Mouse (Mus musculus) limb, embryonic 12.5 days (tissue): ENCODE data around the gene Usp3. TPM values are rescaled to one million over a fixed set of nuclear protein-coding genes. Genes with fewer than 3 reads are reported as not detected.

Experiments
- ATAC-seq: fragments of 200-750 bp; cut with Nextera tagmentation; 2 replicates; pipeline ENCODE4 v1.8.0; 2017; ENCODE audit warnings: low read depth, moderate TSS enrichment; ENCODE audit not compliant: insufficient number of reproducible peaks, insufficient read depth, low FRiP score, low TSS enrichment
- H3K27ac ChIP-seq: fragments of 300-500 bp; sonication (generic); 2 replicates; pipeline ENCODE4 v1.5.1; 2016; ENCODE audit warnings: mild to moderate bottlenecking, moderate library complexity
- H3K27me3 ChIP-seq: fragments of 300-500 bp; sonication (generic); 2 replicates; pipeline ENCODE4 v1.6.1; 2016; ENCODE audit warnings: mild to moderate bottlenecking, moderate library complexity
- H3K36me3 ChIP-seq: fragments of 300-500 bp; sonication (generic); 2 replicates; pipeline ENCODE4 v1.6.1; 2016; ENCODE audit warnings: mild to moderate bottlenecking, moderate library complexity
- H3K4me1 ChIP-seq: fragments of 300-500 bp; sonication (generic); replicated peaks from 2 replicates; pipeline ENCODE4 v1.6.1; 2016
- H3K4me2 ChIP-seq: fragments of 300-500 bp; sonication (generic); 2 replicates; pipeline ENCODE4 v1.6.1; 2016; ENCODE audit warnings: mild to moderate bottlenecking, moderate library complexity
- H3K4me3 ChIP-seq: fragments of 300-500 bp; sonication (generic); replicated peaks from 2 replicates; pipeline ENCODE4 v1.5.1; 2016; ENCODE audit warnings: mild to moderate bottlenecking
- H3K9ac ChIP-seq: fragments of 300-500 bp; sonication (generic); replicated peaks from 2 replicates; pipeline ENCODE4 v1.6.1; 2016; ENCODE audit warnings: mild to moderate bottlenecking, moderate library complexity
- H3K9me3 ChIP-seq: fragments of 300-500 bp; sonication (generic); 2 replicates; pipeline ENCODE4 v1.6.1; 2016; ENCODE audit warnings: mild to moderate bottlenecking, moderate library complexity
- WGBS: fragments of 180-500 bp; shearing (Covaris S2); methylation state at CpG from one replicate; pipeline ENCODE4 v1.1.7; 2016; 5-methylcytosine and 5-hydroxymethylcytosine counted together
- polyA plus RNA-seq: library from polyadenylated mRNA; unstranded; fragments of >200 nt; fragmentation: Nextera tagmentation; extraction: Ambion mirVana; gene quantifications from 2 replicates; pipeline ENCODE4 v1.2.1, GENCODE M21; 2016

The Usp3 gene
- polyA plus RNA-seq, 1 experiment from 2014 or later = 88.4 TPM

DNA sequence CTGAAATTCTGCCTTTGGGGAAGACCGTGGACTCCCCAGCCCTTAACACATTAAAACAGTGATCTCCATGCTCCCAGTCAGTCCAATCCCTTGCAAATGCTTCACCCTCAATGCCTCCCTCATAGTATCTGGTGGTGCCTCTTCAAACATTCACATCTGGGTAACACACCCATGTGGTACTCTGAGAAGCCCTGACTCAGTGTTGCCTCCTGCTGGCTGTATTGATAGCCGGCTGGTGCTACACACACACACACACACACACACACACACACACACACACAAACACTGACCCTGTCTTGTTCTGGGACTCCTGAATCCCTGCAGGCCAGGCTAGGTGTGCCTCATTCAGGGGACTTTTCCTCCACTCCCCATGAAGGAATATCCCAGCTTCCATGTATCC lies 24.9 kb upstream of the Usp3 start:
- H3K27me3 ChIP-seq = no peaks in the 10 kb centered on the region
- no peak overlapping the region for H3K4me3 ChIP-seq
- H3K9ac ChIP-seq = no peak overlapping the region
- peaks cover 20% of the 10 kb centered on the region for H3K4me1 ChIP-seq
- H3K4me2 ChIP-seq = no peak overlapping the region
- no peak for ATAC-seq
- no peaks in the 10 kb centered on the region for H3K9me3 ChIP-seq
- no peaks in the 10 kb centered on the region for H3K36me3 ChIP-seq
- H3K27ac ChIP-seq = no peak overlapping the region
- 95% methylated on average over 2 of the region's 2 CpGs for WGBS

DNA sequence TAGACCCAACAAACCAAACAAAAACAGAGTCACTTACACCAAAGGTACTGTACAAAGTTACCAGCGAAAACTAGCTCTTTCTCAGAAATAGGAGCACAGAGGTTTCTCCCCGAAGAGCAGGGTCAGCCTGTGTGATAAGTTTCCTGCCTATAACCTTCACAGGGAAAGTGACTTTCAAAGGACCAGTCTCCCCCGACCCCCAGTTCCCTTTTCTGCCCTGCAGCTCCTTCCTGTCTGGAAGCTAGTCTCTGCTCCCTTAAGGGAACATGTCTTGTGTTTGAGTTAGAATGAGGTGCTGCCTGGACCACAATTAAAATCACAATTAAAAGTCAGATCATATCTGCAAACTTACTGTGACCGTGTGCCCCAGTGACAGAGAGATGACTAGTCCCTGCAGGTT lies 23.9 kb upstream of the Usp3 start:
- WGBS = 65% methylated on average over 4 of the region's 4 CpGs
- Histone ChIP-seq H3K4me2 (no peak overlapping the region), H3K4me3 (no peak overlapping the region), H3K27ac (no peak overlapping the region), H3K4me1 (peaks cover 22% of the 10 kb centered on the region), H3K9me3 (no peaks in the 10 kb centered on the region), H3K9ac (no peak overlapping the region), H3K36me3 (no peaks in the 10 kb centered on the region), H3K27me3 (no peaks in the 10 kb centered on the region)
- no peak for ATAC-seq

DNA sequence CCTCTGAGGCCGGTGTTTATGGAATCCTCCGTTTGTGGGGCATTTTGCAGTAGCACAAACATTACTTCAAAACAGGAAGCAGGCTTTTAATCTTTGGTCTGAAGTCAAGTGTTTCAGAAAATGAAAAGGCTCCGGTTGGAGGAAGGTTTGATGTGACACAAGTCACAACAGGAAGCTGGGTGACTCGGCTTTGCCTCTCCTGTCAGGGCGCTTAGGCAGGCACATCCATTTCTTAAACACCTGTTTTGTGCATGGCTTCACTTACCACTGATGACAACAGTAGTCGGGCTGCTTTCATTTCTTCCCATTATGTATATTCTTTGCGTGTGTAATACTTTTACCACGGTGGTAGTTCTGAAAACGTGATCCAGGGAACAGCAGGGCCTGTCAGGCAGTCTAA lies 22.2 kb upstream of the Usp3 start:
- Histone ChIP-seq H3K9ac (no peak overlapping the region), H3K4me2 (no peak overlapping the region), H3K4me1 (peaks cover 14% of the 10 kb centered on the region), H3K36me3 (no peaks in the 10 kb centered on the region), H3K4me3 (no peak overlapping the region), H3K27me3 (no peaks in the 10 kb centered on the region), H3K27ac (no peak overlapping the region), H3K9me3 (no peaks in the 10 kb centered on the region)
- WGBS = 63% methylated on average over 9 of the region's 9 CpGs
- no peak for ATAC-seq

DNA sequence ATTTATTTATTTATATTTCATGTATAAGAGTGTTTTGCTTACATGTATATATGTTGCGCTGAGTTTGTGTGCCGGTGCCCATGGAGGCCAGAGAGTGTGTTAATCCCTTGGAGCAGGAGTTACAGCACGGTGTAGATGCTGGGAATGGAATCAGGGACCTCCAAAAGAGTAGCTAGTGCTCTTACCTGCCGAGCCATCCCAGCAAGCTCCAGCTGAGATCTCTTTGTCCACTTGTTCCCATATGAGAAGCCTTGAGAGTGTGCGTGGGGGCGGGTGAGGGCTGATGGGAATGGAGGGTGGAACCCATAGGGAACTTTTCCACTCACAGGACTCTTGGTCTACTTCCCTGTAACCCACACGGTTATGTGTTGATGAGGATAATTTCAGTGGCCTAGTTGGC lies 21.6 kb upstream of the Usp3 start:
- WGBS = 84% methylated on average over 7 of the region's 7 CpGs
- no peak for ATAC-seq
- Histone ChIP-seq H3K4me3 (no peak overlapping the region), H3K9me3 (no peaks in the 10 kb centered on the region), H3K4me2 (no peak overlapping the region), H3K36me3 (no peaks in the 10 kb centered on the region), H3K9ac (no peak overlapping the region), H3K27me3 (no peaks in the 10 kb centered on the region), H3K27ac (no peak overlapping the region), H3K4me1 (peaks cover 8% of the 10 kb centered on the region)

DNA sequence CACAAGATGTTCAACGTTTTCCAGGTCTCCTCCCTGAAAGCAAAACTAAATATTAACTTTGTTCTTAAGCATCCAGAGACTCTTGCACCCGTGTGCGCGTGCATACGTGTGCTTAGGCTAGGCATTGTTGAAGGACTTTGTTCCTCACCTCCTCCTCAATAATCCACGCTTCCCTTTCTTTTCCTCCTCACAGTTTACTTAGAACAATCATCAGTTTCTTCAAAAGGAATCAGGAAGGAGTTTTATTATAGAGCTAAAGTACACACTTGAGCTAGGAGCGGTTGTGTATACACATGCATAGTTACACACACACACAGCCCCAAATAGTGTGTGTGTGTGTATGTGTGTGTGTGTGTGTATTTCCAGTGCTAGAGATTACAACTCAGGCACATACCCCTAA lies 20.7 kb upstream of the Usp3 start:
- WGBS = 90% methylated on average over 7 of the region's 7 CpGs
- Histone ChIP-seq H3K4me3 (no peak overlapping the region), H3K27ac (no peak overlapping the region), H3K9ac (no peak overlapping the region), H3K36me3 (no peaks in the 10 kb centered on the region), H3K27me3 (no peaks in the 10 kb centered on the region), H3K4me1 (peaks cover 8% of the 10 kb centered on the region; the same call in 1 of the 2 replicates), H3K9me3 (no peaks in the 10 kb centered on the region), H3K4me2 (no peak overlapping the region)
- ATAC-seq = no peak

DNA sequence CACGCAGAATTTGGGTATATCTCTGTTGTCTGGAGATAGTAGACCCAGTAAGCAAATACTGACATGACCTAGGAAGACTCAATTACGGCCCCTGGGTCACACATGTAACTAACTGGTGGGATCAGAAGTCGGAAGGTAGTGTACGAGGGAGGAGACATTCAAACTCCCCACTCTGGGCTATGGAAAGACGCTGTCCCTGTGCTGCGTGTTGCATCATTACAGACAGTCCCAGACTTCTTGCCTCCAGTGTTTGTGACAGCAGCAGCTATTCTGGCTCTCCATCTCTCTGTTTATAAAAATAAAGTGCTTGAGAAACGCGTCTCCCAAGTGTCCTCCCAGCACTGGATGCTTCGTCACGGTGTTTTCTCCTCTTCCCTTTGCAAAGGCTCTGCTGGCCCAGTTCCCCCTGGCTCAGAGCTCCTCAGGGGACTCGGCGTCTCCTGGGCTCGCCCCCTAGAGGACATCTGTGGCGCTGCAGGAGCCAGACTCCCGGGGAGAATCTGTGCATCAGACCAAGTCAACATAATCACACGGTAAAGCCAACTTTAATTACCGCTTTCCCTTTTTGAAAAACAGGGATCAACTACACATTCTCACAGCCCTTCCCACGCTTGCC lies 18.6 kb upstream of the Usp3 start:
- H3K36me3 ChIP-seq = no peaks in the 10 kb centered on the region
- H3K4me1 ChIP-seq = peaks cover 13% of the 10 kb centered on the region; the same call in 1 of the 2 replicates
- peak; percentile 56; the same call in 1 of the 2 replicates for ATAC-seq
- H3K4me2 ChIP-seq = peak overlapping the region; percentile 33
- no peaks in the 10 kb centered on the region for H3K9me3 ChIP-seq
- WGBS = 20% methylated on average over 18 of the region's 18 CpGs
- H3K27me3 ChIP-seq = no peaks in the 10 kb centered on the region
- H3K4me3 ChIP-seq = no peak overlapping the region; the same call in 1 of the 2 replicates
- no peak overlapping the region for H3K27ac ChIP-seq
- H3K9ac ChIP-seq = no peak overlapping the region

DNA sequence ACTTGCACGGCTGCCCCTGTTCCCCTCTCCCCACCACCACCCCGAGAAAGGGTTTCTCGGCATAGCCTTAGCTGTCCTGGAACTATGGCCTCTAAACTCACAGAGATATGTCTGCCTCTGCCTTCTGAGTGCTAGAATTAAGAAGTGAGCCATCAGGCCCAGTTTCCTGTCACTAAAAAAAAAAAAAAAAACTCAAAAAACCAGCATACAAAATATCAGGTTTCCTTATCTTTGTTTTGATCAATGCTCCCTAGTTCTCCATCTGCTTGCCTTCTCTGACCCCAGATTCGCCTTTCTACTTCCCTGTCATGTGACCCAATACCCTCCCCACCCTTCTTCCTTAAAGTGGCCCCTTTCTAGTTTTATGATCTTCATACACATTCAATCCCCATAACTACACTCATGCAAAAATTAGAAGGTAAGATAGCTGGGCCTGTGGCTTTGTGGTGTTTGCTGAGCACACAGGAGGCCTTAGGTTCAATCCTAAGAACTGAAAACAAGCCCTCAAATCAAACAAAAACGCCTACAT lies 15.9 kb upstream of the Usp3 start:
- Histone ChIP-seq H3K36me3 (no peaks in the 10 kb centered on the region), H3K4me3 (no peak overlapping the region), H3K4me1 (peaks cover 21% of the 10 kb centered on the region), H3K9ac (no peak overlapping the region), H3K9me3 (no peaks in the 10 kb centered on the region), H3K27me3 (0 out of 2 replicates have a peak, but pooled peaks cover 4% of the 10 kb centered on the region), H3K4me2 (no peak overlapping the region), H3K27ac (no peak overlapping the region)
- no peak for ATAC-seq
- WGBS = 78% methylated on average over 5 of the region's 5 CpGs

DNA sequence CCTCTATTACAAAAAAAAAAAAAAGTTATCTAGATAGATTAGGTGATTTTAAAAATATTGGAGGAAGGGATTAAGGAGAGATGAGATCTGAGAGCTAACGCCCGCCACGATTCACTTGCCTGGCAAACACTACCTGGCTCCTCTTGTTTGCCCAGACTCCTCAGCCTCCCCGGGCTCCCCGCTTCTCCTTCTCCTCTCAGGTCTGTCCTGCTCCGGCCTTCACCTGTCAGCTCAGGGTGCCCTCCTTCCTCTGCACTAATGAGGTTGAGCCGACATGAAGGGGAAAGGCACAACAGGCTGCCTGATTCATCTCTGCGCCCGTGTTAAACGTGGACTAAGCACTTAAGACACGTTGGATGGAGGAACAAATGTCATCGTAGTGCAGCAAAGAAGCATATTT lies 13.9 kb upstream of the Usp3 start:
- Histone ChIP-seq H3K4me2 (no peak overlapping the region), H3K9me3 (no peaks in the 10 kb centered on the region), H3K27me3 (0 out of 2 replicates have a peak, but pooled peaks cover 4% of the 10 kb centered on the region), H3K9ac (0 out of 2 replicates have a peak overlapping the region, but pooled peaks have one; percentile 1), H3K4me1 (peaks cover 18% of the 10 kb centered on the region), H3K36me3 (no peaks in the 10 kb centered on the region), H3K27ac (no peak overlapping the region), H3K4me3 (no peak overlapping the region)
- WGBS = 64% methylated on average over 12 of the region's 12 CpGs
- no peak for ATAC-seq

DNA sequence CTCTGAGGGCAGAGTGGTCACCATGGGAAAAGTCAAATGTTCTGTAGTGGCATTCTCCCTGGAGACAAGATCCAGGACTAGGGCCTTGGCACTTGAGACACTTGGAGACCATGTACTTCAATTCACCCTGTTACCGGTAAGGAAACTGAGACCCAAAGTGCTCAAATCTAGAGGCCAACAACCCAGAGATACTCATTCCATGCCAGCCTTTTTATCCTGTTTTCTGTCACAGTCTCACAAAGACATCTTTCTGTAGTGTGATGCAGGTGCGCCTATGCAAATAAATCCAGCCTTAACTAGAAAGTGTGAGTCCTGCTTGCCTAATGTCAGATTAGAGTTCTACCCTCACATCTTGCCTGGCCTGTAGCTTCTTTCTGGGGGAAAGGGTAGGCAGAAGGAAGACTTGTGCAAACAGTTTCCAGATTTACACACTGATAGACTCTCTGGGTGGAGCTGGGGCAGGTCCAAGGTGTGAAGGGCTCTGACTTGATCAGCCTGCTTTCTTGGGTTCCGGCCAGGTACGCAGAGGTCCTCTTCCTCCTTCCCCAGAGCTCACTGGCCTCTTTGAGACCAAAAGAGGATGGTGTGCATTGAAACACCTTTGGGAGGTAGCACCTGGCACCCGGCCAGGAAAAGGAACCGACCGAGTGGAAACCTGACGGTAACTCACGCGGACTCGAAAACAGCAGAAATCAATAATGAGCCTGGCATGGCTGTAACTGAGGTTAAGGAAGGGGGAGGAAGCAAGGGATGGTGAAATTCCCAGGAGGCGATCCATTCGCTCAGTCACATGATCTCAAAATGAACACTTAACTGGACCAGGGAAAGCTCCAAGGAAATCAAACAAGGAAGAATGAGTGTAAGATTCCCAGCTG lies 13.2 kb upstream of the Usp3 start:
- Histone ChIP-seq H3K27me3 (0 out of 2 replicates have a peak, but pooled peaks cover 4% of the 10 kb centered on the region), H3K36me3 (no peaks in the 10 kb centered on the region), H3K9ac (no peak overlapping the region), H3K4me3 (no peak overlapping the region), H3K27ac (0 out of 2 replicates have a peak overlapping the region, but pooled peaks have one; percentile 23), H3K4me1 (peaks cover 13% of the 10 kb centered on the region), H3K9me3 (no peaks in the 10 kb centered on the region), H3K4me2 (peak overlapping the region; percentile 35)
- no peak; the same call in 1 of the 2 replicates for ATAC-seq
- 54% methylated on average over 13 of the region's 13 CpGs for WGBS

DNA sequence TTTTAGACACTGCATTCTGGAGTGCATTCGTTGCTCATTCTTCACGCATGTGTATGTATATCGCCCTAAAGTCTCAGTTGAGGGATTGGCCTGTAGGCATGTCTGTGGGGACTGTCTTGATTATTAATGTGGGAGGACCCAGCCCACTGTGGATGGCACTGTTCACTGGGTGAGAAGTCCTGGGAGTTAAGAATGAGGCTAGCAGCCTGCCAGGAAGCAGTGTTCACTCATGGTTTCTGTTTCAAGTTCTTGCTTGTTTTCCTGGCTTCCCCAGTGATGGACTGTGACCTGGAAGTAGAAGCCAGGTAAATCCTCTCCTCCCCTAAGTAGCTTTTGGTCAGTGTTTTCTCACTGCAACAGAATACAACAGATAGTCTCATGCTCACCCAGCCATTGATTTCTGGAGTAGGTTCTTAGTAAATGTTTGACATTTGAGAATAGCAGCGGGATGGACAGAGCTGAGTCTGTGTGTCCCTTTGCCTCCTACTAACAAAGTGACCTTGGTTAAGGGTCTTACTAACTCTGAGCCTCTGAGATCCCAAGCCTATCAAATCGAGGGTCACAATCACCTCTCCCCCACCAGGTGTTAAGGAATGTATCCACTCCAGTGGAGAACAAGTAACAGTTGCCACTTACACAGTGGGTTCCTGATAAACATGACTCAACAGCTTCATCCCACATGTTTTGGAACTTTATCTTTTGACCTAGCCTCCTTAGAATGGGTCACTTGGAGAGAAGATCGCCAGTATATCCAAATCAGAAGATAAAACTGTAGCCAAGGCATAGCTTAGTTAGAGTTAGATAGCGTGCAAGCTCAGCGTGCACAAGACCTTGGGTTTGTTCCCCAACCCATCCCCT lies 11.6 kb upstream of the Usp3 start:
- Histone ChIP-seq H3K4me3 (no peak overlapping the region), H3K4me2 (no peak overlapping the region), H3K4me1 (peaks cover 19% of the 10 kb centered on the region), H3K27ac (no peak overlapping the region), H3K27me3 (0 out of 2 replicates have a peak, but pooled peaks cover 4% of the 10 kb centered on the region), H3K9ac (no peak overlapping the region), H3K36me3 (no peaks in the 10 kb centered on the region), H3K9me3 (no peaks in the 10 kb centered on the region)
- WGBS = 90% methylated on average over 8 of the region's 8 CpGs
- no peak for ATAC-seq
